Mouse (Mus musculus) neural tube, embryonic 14.5 days (tissue): ENCODE measurements at regions not wholly inside any gene's neighbourhood (a gene's known extent, or its start where the extent isn't known, plus 50 kb on each side); places are given as distances from the start of the nearest gene placed in this dataset.

ENCODE experiments used
- ATAC-seq: fragments of 200-750 bp; cut with Nextera tagmentation; 2 replicates; pipeline ENCODE4 v1.8.0; 2017; ENCODE audit warnings: low read depth, mild to moderate bottlenecking, moderate TSS enrichment, moderate library complexity
- H3K27ac ChIP-seq: fragments of 300-500 bp; sonication (generic); 2 replicates; pipeline ENCODE4 v1.5.1; 2014; ENCODE audit warnings: low read depth, mild to moderate bottlenecking, control low read depth, low read length, moderate library complexity, mixed read lengths
- H3K27me3 ChIP-seq: fragments of 300-500 bp; sonication (generic); 2 replicates; pipeline ENCODE4 v1.6.1; 2014; ENCODE audit warnings: low read length; ENCODE audit not compliant: control insufficient read depth, insufficient read depth
- H3K36me3 ChIP-seq: fragments of 300-500 bp; sonication (generic); 2 replicates; pipeline ENCODE4 v1.6.1; 2014; ENCODE audit warnings: low read length, mixed read lengths; ENCODE audit not compliant: control insufficient read depth, insufficient read depth
- H3K4me1 ChIP-seq: fragments of 300-500 bp; sonication (generic); 2 replicates; pipeline ENCODE4 v1.6.1; 2014; ENCODE audit warnings: low read length; ENCODE audit not compliant: control insufficient read depth, insufficient read depth
- H3K4me2 ChIP-seq: fragments of 300-500 bp; sonication (generic); 2 replicates; pipeline ENCODE4 v1.6.1; 2014; ENCODE audit warnings: mild to moderate bottlenecking, low read depth, low read length, control low read depth
- H3K4me3 ChIP-seq: fragments of 300-500 bp; sonication (generic); 2 replicates; pipeline ENCODE4 v1.5.1; 2014; ENCODE audit warnings: low read depth, low read length, control low read depth, mixed read lengths
- H3K9ac ChIP-seq: fragments of 300-500 bp; sonication (generic); replicated peaks from 2 replicates; pipeline ENCODE4 v1.6.1; 2014; ENCODE audit warnings: low read depth, mild to moderate bottlenecking, control low read depth, low read length, mixed read lengths
- H3K9me3 ChIP-seq: fragments of 300-500 bp; sonication (generic); 2 replicates; pipeline ENCODE4 v1.6.1; 2016; ENCODE audit warnings: low read length; ENCODE audit not compliant: control insufficient read depth
- WGBS: fragments of 180-500 bp; shearing (Covaris S2); extraction: QIAGEN DNeasy Blood & Tissue Kit; methylation state at CpG from one replicate; pipeline ENCODE4 v1.1.7; 2014; 5-methylcytosine and 5-hydroxymethylcytosine counted together

DNA sequence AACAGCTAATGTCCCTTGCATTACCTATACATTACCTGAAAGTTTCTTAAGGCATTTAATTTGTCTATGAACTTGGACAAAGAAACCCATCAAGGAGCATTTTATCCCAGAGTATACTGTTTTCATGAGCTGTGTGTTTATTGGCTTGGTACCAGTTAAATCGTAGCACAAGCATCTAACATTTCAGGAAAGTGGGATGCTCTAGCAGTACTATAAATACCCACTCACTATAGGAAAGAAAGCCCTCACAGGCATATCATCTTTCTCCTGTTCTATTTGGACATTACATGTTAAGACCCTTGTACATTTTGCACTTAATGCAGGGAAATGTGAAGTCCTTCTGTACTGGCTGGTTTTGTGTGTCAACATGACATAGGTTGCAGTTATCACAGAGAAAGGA, 163.9 kb downstream of the Ptprc start:
- H3K27ac ChIP-seq: no peak overlapping the region
- ATAC-seq: no peak
- no peak overlapping the region for H3K4me2 ChIP-seq
- no peaks in the 10 kb centered on the region for H3K36me3 ChIP-seq
- no peaks in the 10 kb centered on the region for H3K4me1 ChIP-seq
- no peaks in the 10 kb centered on the region for H3K27me3 ChIP-seq
- 85% methylated on average over 1 of the region's 1 CpGs for WGBS
- no peaks in the 10 kb centered on the region for H3K9me3 ChIP-seq
- H3K4me3 ChIP-seq: no peak overlapping the region
- H3K9ac ChIP-seq: no peak overlapping the region

DNA sequence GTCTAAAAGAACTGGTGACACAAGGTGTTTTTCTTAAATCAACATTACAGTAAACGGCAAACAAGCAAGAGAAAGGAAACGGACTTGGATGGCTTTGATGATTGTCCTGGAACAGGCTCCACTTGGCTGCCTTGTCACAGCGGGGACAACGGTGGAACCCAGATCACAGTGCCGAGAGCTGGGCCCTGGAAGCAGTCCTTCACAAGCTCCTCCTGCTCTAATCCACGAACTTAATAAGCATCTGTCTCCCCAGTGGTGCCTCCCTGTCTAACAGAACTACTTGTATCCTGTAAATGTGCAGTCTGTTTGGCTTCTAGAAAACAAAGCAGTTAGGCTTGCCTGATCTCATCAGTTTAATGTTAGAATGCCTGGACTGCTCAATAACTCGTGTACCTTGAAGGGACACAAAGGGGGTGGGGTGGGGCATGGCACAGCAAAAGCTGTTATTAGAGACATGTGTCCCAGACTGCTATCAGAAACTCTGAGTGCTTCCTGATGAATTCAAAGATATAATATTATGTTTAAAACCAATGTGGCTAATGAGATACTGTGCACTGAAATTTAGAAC, 164.5 kb downstream of the Ptprc start:
- Histone ChIP-seq H3K36me3 (no peaks in the 10 kb centered on the region), H3K9me3 (no peaks in the 10 kb centered on the region), H3K4me1 (no peaks in the 10 kb centered on the region), H3K27ac (no peak overlapping the region), H3K4me3 (no peak overlapping the region), H3K4me2 (no peak overlapping the region), H3K9ac (no peak overlapping the region), H3K27me3 (no peaks in the 10 kb centered on the region)
- no peak for ATAC-seq
- WGBS: 67% methylated on average over 7 of the region's 7 CpGs

GRCm38 (mm10) chr1:138006811-138007210, 168.7 kb downstream of the Ptprc start:
- Histone ChIP-seq H3K9me3 (no peaks in the 10 kb centered on the region), H3K27ac (no peak overlapping the region), H3K4me3 (no peak overlapping the region), H3K36me3 (no peaks in the 10 kb centered on the region), H3K27me3 (no peaks in the 10 kb centered on the region), H3K4me2 (no peak overlapping the region), H3K9ac (no peak overlapping the region), H3K4me1 (no peaks in the 10 kb centered on the region)
- WGBS: 61% methylated on average over 1 of the region's 1 CpGs
- ATAC-seq: no peak

GRCm38 (mm10) chr1:138004319-138004718, 171.2 kb downstream of the Ptprc start:
- H3K36me3 ChIP-seq: no peaks in the 10 kb centered on the region
- WGBS: 48% methylated on average over 2 of the region's 2 CpGs
- no peak for ATAC-seq
- H3K27me3 ChIP-seq: no peaks in the 10 kb centered on the region
- no peaks in the 10 kb centered on the region for H3K9me3 ChIP-seq
- H3K4me2 ChIP-seq: no peak overlapping the region
- no peaks in the 10 kb centered on the region for H3K4me1 ChIP-seq
- no peak overlapping the region for H3K4me3 ChIP-seq
- H3K27ac ChIP-seq: no peak overlapping the region
- no peak overlapping the region for H3K9ac ChIP-seq

DNA sequence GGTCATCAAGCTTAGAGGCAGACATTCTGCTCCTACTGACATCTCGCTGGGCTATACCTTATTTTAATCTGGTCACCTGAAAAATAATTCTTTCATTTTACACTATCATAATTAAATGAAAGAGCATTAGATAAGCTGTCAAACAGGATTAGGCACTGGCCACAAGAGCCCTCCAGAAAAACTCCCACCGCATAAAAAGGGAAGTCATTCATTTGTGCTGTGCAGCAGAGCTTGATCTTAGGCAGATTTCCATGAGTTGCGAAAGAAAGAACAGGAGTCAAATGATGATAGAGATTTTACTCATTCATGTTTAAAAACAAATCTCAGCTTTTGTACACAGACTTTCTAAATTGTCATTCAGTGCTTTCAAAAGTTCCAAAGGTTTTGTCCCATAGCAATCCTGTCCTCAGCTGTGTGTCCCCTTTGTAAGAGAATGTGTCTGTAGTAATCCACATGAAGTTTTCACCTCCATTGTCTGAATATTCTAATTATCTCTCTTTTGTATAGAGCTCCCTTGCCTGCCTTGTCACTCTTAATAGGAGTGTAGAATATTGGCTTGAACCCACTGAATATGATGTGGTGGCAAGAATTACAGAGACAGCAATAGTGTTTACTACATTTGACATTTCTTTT, 176.1 kb downstream of the Ptprc start:
- no peak overlapping the region for H3K9ac ChIP-seq
- no peak overlapping the region for H3K4me2 ChIP-seq
- H3K9me3 ChIP-seq: no peaks in the 10 kb centered on the region
- ATAC-seq: no peak
- H3K4me1 ChIP-seq: no peaks in the 10 kb centered on the region
- 88% methylated on average over 3 of the region's 3 CpGs for WGBS
- no peaks in the 10 kb centered on the region for H3K36me3 ChIP-seq
- no peak overlapping the region for H3K4me3 ChIP-seq
- H3K27me3 ChIP-seq: no peaks in the 10 kb centered on the region
- H3K27ac ChIP-seq: no peak overlapping the region

DNA sequence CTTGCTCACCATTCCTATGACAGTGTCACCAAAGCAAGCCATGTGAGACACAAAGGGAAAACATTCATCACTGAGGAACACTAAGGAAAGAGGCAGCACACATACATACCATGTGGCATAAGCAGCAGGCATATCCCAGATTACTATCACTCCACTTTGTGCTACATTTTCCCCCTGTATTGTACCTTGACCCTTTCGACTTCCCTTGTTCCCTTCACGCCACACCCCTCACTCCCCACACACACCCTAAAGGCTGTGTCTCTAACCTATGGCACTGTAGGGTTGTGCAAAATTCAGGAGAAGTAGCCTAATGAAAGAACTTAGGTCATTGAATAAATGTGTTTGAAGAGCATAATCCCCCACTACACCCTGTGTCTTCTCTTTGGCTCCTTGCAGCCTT, 179.5 kb downstream of the Ptprc start:
- Histone ChIP-seq H3K36me3 (no peaks in the 10 kb centered on the region), H3K4me2 (no peak overlapping the region), H3K9me3 (no peaks in the 10 kb centered on the region), H3K4me3 (no peak overlapping the region), H3K9ac (no peak overlapping the region), H3K4me1 (no peaks in the 10 kb centered on the region), H3K27ac (no peak overlapping the region), H3K27me3 (no peaks in the 10 kb centered on the region)
- 84% methylated on average over 2 of the region's 2 CpGs for WGBS
- ATAC-seq: no peak

DNA sequence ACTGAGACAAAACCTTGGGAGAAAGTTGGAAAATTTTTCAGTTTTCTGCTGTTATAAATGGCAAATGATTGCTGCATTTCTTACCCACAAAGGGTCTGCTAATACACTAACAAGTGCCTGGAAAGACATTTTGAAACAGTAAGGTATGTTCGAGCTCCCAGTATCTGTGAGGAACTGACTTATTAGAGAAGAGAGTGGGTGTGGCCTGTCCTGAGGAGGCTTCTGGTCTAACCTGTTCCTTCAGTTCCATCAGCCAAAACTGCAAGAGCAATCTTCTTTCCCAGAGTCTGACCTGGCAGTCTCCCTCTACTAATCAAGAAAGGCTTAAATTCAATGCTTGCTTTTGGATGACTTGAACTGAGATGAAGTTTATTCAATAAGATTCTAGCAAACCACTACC, 183.6 kb downstream of the Ptprc start:
- no peak overlapping the region for H3K4me2 ChIP-seq
- no peaks in the 10 kb centered on the region for H3K4me1 ChIP-seq
- WGBS: 97% methylated on average over 1 of the region's 1 CpGs
- H3K27me3 ChIP-seq: no peaks in the 10 kb centered on the region
- H3K27ac ChIP-seq: no peak overlapping the region
- ATAC-seq: no peak
- H3K4me3 ChIP-seq: no peak overlapping the region
- no peaks in the 10 kb centered on the region for H3K9me3 ChIP-seq
- H3K9ac ChIP-seq: no peak overlapping the region
- no peaks in the 10 kb centered on the region for H3K36me3 ChIP-seq

GRCm38 (mm10) chr1:137991412-137991811, 184.1 kb downstream of the Ptprc start:
- Histone ChIP-seq H3K27ac (no peak overlapping the region), H3K4me2 (no peak overlapping the region), H3K9ac (no peak overlapping the region), H3K27me3 (no peaks in the 10 kb centered on the region), H3K9me3 (no peaks in the 10 kb centered on the region), H3K4me3 (no peak overlapping the region), H3K4me1 (no peaks in the 10 kb centered on the region), H3K36me3 (no peaks in the 10 kb centered on the region)
- ATAC-seq: no peak
- WGBS: 94% methylated on average over 5 of the region's 5 CpGs

DNA sequence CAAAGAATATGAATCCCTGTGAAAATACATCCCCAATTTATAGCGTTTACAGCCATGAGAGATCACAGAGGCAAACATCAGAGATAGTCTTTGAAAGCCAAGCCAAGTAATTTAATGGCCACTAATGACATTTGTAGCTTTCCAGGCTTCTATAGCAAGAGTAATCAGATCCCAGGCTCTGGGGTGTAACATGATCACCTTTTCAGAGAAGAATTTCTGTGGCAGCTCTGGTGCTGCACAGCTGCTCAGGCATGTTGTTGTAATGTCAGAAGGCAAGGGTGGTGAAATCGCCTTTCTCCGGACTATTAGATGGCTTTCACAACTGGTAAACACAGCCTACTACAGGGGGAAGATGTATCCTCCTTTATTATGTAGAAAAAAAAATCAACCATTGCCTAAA, 202.1 kb downstream of the Ptprc start:
- 63% methylated on average over 3 of the region's 3 CpGs for WGBS

More for the DNA sequence above, 202.1 kb downstream of the Ptprc start:
- no peaks in the 10 kb centered on the region for H3K27me3 ChIP-seq
- no peaks in the 10 kb centered on the region for H3K4me1 ChIP-seq
- H3K36me3 ChIP-seq: no peaks in the 10 kb centered on the region; the same call in 1 of the 2 replicates
- no peak overlapping the region for H3K4me2 ChIP-seq
- no peak; the same call in 1 of the 2 replicates for ATAC-seq
- H3K9me3 ChIP-seq: no peaks in the 10 kb centered on the region
- no peak overlapping the region for H3K9ac ChIP-seq
- no peak overlapping the region for H3K4me3 ChIP-seq
- H3K27ac ChIP-seq: no peak overlapping the region
